Mouse (Mus musculus): Measurements from ENCODE around the gene Pik3ip1. TPM values are rescaled to one million over a fixed set of nuclear protein-coding genes. Genes with fewer than 3 reads are reported as not detected.
A peak's percentile ranks its signal among the peaks of the same experiment; 100 is the strongest.

The Pik3ip1 gene
- polyA plus RNA-seq, 1 experiment from 2014 or later, result 10.1 TPM

GRCm38 (mm10) chr11:3369449-3369848 lies 39.2 kb downstream of the Pik3ip1 start:
- Histone ChIP-seq H3K79me2 (ENCODE audit: inconsistent target) (no peaks in the 10 kb centered on the region), H3K36me3 (ENCODE audit: inconsistent target) (no peaks in the 10 kb centered on the region), H3K4me3 (ENCODE audit: inconsistent target) (no peak overlapping the region), H3K27ac (no peak overlapping the region)
- WGBS (ENCODE audit: missing documents), result 98% methylated on average over 5 of the region's 5 CpGs

- Histone ChIP-seq H3K36me3 (ENCODE audit: inconsistent target) (no peaks in the 10 kb centered on the region), H3K4me3 (ENCODE audit: inconsistent target) (no peak overlapping the region), H3K79me2 (ENCODE audit: inconsistent target) (no peaks in the 10 kb centered on the region), H3K27ac (no peak overlapping the region)
- WGBS (ENCODE audit: missing documents), result 100% methylated on average over 2 of the region's 2 CpGs
Measured at GRCm38 (mm10) chr11:3370162-3370561, 40.0 kb downstream of the Pik3ip1 start.

- WGBS (ENCODE audit: missing documents), result 10% methylated on average over 27 of the region's 27 CpGs
- no peak overlapping the region for H3K27ac ChIP-seq
- H3K4me3 ChIP-seq (ENCODE audit: inconsistent target), result peak overlapping the region; percentile 37
- no peaks in the 10 kb centered on the region for H3K36me3 ChIP-seq (ENCODE audit: inconsistent target)
- H3K79me2 ChIP-seq (ENCODE audit: inconsistent target), result no peaks in the 10 kb centered on the region
Measured at GRCm38 (mm10) chr11:3370928-3371598, 40.9 kb downstream of the Pik3ip1 start.

- H3K27ac ChIP-seq, result no peak overlapping the region
- H3K4me3 ChIP-seq (ENCODE audit: inconsistent target), result peak overlapping the region; percentile 37
- H3K79me2 ChIP-seq (ENCODE audit: inconsistent target), result no peaks in the 10 kb centered on the region
- H3K36me3 ChIP-seq (ENCODE audit: inconsistent target), result no peaks in the 10 kb centered on the region
- WGBS (ENCODE audit: missing documents), result 34% methylated on average over 7 of the region's 7 CpGs
Measured at GRCm38 (mm10) chr11:3371599-3372295, 41.5 kb downstream of the Pik3ip1 start.

GRCm38 (mm10) chr11:3373591-3374292 lies 43.5 kb downstream of the Pik3ip1 start:
- Histone ChIP-seq H3K27ac (no peak overlapping the region), H3K79me2 (ENCODE audit: inconsistent target) (no peaks in the 10 kb centered on the region), H3K36me3 (ENCODE audit: inconsistent target) (no peaks in the 10 kb centered on the region), H3K4me3 (ENCODE audit: inconsistent target) (no peak overlapping the region)
- WGBS (ENCODE audit: missing documents), result 75% methylated on average over 7 of the region's 7 CpGs

GRCm38 (mm10) chr11:3374293-3374645 lies 44.1 kb downstream of the Pik3ip1 start:
- Histone ChIP-seq H3K36me3 (ENCODE audit: inconsistent target) (no peaks in the 10 kb centered on the region), H3K27ac (no peak overlapping the region), H3K4me3 (ENCODE audit: inconsistent target) (no peak overlapping the region), H3K79me2 (ENCODE audit: inconsistent target) (no peaks in the 10 kb centered on the region)
- 94% methylated on average over 7 of the region's 7 CpGs for WGBS (ENCODE audit: missing documents)

- H3K27ac ChIP-seq, result no peak overlapping the region
- WGBS (ENCODE audit: missing documents), result 93% methylated on average over 12 of the region's 12 CpGs
- no peaks in the 10 kb centered on the region for H3K79me2 ChIP-seq (ENCODE audit: inconsistent target)
- H3K36me3 ChIP-seq (ENCODE audit: inconsistent target), result no peaks in the 10 kb centered on the region
- no peak overlapping the region for H3K4me3 ChIP-seq (ENCODE audit: inconsistent target)
Measured at GRCm38 (mm10) chr11:3374741-3375140, 44.5 kb downstream of the Pik3ip1 start.

- Histone ChIP-seq H3K4me3 (ENCODE audit: inconsistent target) (no peak overlapping the region), H3K36me3 (ENCODE audit: inconsistent target) (no peaks in the 10 kb centered on the region)
Measured at GRCm38 (mm10) chr11:3379427-3379826, 49.2 kb downstream of the Pik3ip1 start.

GRCm38 (mm10) chr11:3381148-3381814 lies 51.1 kb downstream of the Pik3ip1 start:
- Histone ChIP-seq H3K79me2 (ENCODE audit: inconsistent target) (no peaks in the 10 kb centered on the region), H3K4me3 (ENCODE audit: inconsistent target) (no peak overlapping the region), H3K36me3 (ENCODE audit: inconsistent target) (no peaks in the 10 kb centered on the region), H3K27ac (no peak overlapping the region)
- 92% methylated on average over 6 of the region's 6 CpGs for WGBS (ENCODE audit: missing documents)

More at GRCm38 (mm10) chr11:3379427-3379826, 49.2 kb downstream of the Pik3ip1 start:
- Histone ChIP-seq H3K27ac (no peak overlapping the region), H3K79me2 (ENCODE audit: inconsistent target) (no peaks in the 10 kb centered on the region)
- 39% methylated on average over 4 of the region's 4 CpGs for WGBS (ENCODE audit: missing documents)

GRCm38 (mm10) chr11:3382602-3383594 lies 52.7 kb downstream of the Pik3ip1 start:
- H3K36me3 ChIP-seq (ENCODE audit: inconsistent target), result no peaks in the 10 kb centered on the region
- 78% methylated on average over 5 of the region's 5 CpGs for WGBS (ENCODE audit: missing documents)
- no peaks in the 10 kb centered on the region for H3K79me2 ChIP-seq (ENCODE audit: inconsistent target)
- no peak overlapping the region for H3K4me3 ChIP-seq (ENCODE audit: inconsistent target)
- no peak overlapping the region for H3K27ac ChIP-seq

GRCm38 (mm10) chr11:3386941-3387368 lies 56.8 kb downstream of the Pik3ip1 start:
- WGBS (ENCODE audit: missing documents), result 15% methylated on average over 4 of the region's 4 CpGs
- H3K36me3 ChIP-seq (ENCODE audit: inconsistent target), result no peaks in the 10 kb centered on the region
- no peak overlapping the region for H3K4me3 ChIP-seq (ENCODE audit: inconsistent target)
- H3K79me2 ChIP-seq (ENCODE audit: inconsistent target), result no peaks in the 10 kb centered on the region
- no peak overlapping the region for H3K27ac ChIP-seq

GRCm38 (mm10) chr11:3387482-3388196 lies 57.4 kb downstream of the Pik3ip1 start:
- H3K79me2 ChIP-seq (ENCODE audit: inconsistent target), result no peaks in the 10 kb centered on the region
- WGBS (ENCODE audit: missing documents), result 85% methylated on average over 6 of the region's 6 CpGs
- H3K27ac ChIP-seq, result no peak overlapping the region
- no peaks in the 10 kb centered on the region for H3K36me3 ChIP-seq (ENCODE audit: inconsistent target)
- no peak overlapping the region for H3K4me3 ChIP-seq (ENCODE audit: inconsistent target)

- WGBS (ENCODE audit: missing documents), result 64% methylated on average over 5 of the region's 5 CpGs
- Histone ChIP-seq H3K4me3 (ENCODE audit: inconsistent target) (no peak overlapping the region), H3K79me2 (ENCODE audit: inconsistent target) (no peaks in the 10 kb centered on the region), H3K27ac (no peak overlapping the region), H3K36me3 (ENCODE audit: inconsistent target) (no peaks in the 10 kb centered on the region)
Measured at GRCm38 (mm10) chr11:3389996-3390395, 59.8 kb downstream of the Pik3ip1 start.
